Mouse (Mus musculus): Measurements from ENCODE around the gene Tor4a. TPM values are rescaled to one million over a fixed set of nuclear protein-coding genes. Genes with fewer than 3 reads are reported as not detected.

The Tor4a gene
- 10 to 100 TPM; 60.5 to 94.3 TPM for polyA plus RNA-seq (2017; shearing (Covaris generic))

DNA sequence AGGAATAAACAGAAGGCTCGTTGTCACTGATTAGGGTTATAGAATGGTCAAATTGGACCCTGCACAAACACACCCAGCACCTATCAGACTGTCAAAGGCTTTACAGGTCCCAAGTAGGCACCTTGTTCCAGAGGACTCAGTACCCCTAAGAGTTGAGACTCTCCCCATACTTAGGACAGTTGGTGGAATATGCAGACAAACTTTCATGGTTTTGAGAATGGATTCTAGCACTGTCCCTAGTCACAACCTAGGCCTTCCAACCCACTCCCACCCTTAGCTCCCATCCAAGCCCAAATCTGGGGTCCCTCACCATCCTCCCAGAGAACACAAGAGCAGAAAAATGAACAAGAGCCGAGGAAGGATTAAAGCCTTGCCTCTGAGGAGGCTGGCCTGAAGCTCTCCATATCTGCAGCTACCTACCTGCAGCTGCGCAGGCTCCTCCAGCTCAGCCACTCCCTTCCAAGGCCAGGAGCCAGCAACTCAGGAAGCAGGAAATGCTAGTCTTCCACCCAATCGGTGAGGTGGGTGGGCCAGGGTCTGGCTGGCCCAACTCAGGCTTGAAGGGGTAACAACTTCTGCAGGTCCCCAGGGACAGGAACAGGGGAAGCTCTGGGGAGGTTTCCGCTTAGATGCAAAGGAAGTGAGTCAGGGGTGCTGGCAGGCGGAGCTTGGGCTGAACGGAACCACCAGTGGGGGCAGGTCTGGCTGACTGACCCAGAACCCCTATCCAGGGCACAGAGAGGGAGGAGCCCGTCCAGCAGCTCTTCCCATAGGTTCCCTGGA, at the start of gene Tor4a:
Tor4a (minus strand) TSS at position 715 of the 783 bp plus-strand sequence.
- peak; percentile 59 for ATAC-seq

DNA sequence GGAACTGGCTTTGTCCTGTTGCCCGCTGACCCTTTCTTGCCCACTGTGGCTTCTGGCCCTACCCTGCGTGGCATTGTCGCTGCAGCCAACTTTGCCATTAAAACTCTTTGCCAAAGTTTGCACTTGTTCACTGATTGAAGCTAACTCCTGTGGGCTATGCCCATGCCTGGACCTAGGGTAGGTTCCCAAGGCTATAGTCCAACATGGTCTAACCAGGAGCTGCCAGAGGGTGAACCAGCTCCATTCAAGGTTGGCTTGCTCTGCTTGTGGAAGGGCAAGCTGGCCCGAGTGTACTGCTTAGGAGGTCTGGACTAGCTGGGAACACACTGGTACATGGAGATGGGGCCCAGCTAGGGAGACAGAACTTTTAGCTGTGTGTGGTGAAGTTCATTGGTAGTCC, 47.5 kb upstream of the Tor4a start:
- no peak for ATAC-seq

GRCm38 (mm10) chr2:25243342-25243741, 46.7 kb upstream of the Tor4a start:
- no peak for ATAC-seq

- peak; percentile 70 for ATAC-seq
Measured at GRCm38 (mm10) chr2:25242101-25242506, 45.4 kb upstream of the Tor4a start, which contains the start of the genes Rnf208 and Cysrt1. Rnf208 (plus strand) TSS chr2:25242255. Cysrt1 (minus strand) TSS chr2:25242452.

GRCm38 (mm10) chr2:25241438-25241775, 44.7 kb upstream of the Tor4a start:
- ATAC-seq = peak; percentile 37

- ATAC-seq = peak; percentile 66
Measured at GRCm38 (mm10) chr2:25240723-25241437, 44.2 kb upstream of the Tor4a start.

- ATAC-seq = no peak
Measured at GRCm38 (mm10) chr2:25240310-25240709, 43.6 kb upstream of the Tor4a start.

- no peak for ATAC-seq
Measured at GRCm38 (mm10) chr2:25239766-25240165, 43.1 kb upstream of the Tor4a start.

GRCm38 (mm10) chr2:25238106-25238505, 41.4 kb upstream of the Tor4a start:
- no peak for ATAC-seq

- ATAC-seq = no peak
Measured at GRCm38 (mm10) chr2:25237522-25237921, 40.8 kb upstream of the Tor4a start.

DNA sequence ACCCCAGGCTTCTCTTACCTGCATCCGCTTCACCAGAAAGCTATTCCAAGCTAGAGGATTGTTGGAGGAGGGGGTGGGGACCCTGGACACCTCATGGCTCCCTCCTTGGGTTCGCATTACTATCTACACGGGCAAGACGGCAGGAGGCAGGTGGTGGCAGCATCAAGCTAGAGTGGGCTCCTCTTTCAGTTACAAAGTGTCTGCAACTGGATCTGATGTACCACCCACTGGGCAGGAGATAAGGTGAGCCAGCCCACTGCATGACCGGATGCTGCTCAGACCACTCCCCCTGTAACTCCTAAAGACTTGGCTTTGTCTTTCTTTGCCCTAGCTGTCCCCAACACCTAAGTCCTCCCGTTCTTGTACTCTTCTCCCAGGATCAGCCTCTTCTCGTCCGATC, 39.9 kb upstream of the Tor4a start, which contains the start of gene Rnf224:
Rnf224 (minus strand) TSS at position 174 of the 400 bp plus-strand sequence.
- ATAC-seq = no peak

- ATAC-seq = no peak
Measured at GRCm38 (mm10) chr2:25234551-25235220, 38.0 kb upstream of the Tor4a start.

DNA sequence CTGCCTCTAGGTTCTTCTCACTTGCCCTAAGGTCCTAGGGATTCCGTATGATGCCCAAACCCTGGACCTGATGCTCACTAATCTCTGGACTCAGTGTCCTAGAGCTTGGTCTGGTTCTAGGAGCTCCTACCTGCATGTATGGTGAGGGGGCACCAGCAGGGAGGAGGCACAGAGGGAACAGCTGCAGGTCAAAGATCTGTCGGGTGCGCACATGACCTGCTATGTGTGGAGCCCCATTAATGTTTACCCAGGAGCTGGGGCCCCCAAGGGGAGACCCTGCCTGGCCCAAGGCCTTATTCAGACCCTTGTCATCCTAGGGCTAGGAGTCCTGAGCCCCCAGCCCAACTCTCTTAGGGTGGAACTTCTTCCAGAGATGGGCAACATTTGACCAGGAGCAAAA, 37.4 kb upstream of the Tor4a start, which contains the start of gene Slc34a3:
Slc34a3 (minus strand) TSS at position 315 of the 400 bp plus-strand sequence.
- no peak for ATAC-seq

GRCm38 (mm10) chr2:25233421-25233820, 36.7 kb upstream of the Tor4a start:
- ATAC-seq = no peak

GRCm38 (mm10) chr2:25231038-25231437, 34.4 kb upstream of the Tor4a start:
- ATAC-seq = no peak

GRCm38 (mm10) chr2:25230581-25230980, 33.9 kb upstream of the Tor4a start:
- ATAC-seq = no peak

DNA sequence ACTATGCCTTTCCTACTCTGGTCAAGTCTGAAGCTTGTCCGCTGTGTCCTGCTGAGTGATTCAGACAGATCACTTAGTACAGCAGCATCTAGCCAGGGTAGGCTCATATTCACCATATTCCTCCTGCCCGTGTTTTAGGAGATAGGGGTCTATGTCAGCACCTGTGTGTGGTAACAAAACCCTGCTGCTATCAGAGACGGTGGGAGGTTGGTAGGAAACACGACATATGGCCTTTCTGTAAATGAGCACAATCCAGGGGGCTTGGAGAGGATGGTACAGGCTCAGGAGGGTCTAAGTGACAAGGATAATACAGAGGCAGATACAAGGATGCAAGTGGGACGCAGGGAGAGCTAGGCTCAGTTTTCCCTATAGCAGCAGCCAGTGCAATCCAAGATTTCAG, 32.9 kb upstream of the Tor4a start:
- no peak for ATAC-seq

GRCm38 (mm10) chr2:25228995-25229530, 32.4 kb upstream of the Tor4a start:
- no peak for ATAC-seq

- peak; percentile 52 for ATAC-seq
Measured at GRCm38 (mm10) chr2:25228431-25228889, 31.8 kb upstream of the Tor4a start.

DNA sequence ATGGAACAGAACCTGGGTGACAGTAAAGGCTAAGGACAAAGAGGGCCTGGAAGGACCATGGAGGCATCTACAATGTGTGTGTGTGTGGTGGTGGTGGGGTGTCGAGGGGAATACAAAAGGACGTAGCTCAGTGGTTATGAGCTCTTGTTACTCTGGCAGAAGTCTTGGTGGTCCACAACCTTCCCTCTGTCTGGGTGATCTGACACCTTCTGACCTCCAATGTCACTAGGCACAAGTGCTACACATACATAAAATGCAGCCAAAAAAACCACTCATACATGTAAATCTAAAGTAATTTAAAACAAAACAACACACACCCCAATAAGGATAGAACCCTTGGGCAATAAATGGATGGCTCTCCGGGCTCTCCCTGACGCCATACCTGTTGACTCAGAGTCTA, 30.7 kb upstream of the Tor4a start:
- no peak for ATAC-seq

GRCm38 (mm10) chr2:25226864-25227263, 30.2 kb upstream of the Tor4a start:
- no peak for ATAC-seq

GRCm38 (mm10) chr2:25225811-25226379, 29.2 kb upstream of the Tor4a start:
- no peak for ATAC-seq
